Mouse (Mus musculus): Measurements from ENCODE around the gene Scd1. TPM values are rescaled to one million over a fixed set of nuclear protein-coding genes. Genes with fewer than 3 reads are reported as not detected.

Gene Scd1
- 2.0 and 2.2 TPM in 2 replicates for polyA plus RNA-seq (2015; fragmentation: Nextera tagmentation; extraction: Ambion mirVana)

DNA sequence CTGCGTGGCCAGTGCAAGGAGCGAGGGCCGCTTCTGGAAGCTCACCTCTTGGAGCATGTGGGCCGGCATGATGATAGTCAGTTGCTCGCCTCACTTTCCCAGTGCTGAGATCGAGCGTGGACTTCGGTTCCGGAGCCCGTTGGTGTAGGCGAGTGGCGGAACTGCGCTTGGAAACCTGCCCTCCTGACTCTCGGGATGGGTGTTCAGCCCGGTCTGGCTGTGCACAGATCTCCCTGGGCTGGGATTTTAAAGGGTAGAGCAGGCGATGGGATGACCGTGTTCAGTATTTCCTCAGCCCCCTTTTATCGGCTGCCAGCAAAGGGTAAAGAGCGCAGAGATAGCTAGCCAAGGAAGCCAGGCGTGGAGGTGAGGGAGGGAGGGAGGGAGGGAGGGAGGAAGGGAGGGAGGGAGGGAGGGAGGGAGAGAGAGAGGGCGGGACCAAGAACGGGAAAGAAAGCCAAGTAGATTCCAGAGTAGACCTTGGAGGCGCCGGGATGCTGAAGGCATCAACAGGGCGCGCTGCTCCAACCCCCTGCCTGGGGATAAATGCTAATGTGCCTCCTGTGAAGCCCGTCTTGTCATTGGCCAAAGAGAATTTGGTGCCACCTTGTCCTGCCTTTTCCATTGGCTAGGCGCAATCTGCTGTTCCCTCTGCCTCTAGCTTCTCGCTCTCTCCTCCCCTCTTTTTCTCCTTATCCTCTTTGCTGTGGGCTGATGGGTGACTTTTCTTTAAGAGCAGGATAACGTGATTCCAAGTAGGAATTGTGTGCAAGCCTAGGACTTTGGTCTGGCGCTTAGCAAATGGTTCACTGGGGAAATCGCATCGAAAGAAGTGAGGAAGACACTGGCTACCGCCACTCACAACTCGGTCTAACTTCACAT, at the start of gene Scd1:
Gene Scd1 (minus strand): TSS at position 539 of the 882 bp plus-strand sequence.
- TF ChIP-seq CTCF (IDR thresholded peaks at IDR 0.05; ENCODE audit: low read depth) = no peak; the same call in 1 of the 2 replicates
- H3K27ac ChIP-seq = peak within 1 kb of the TSS; percentile 62; the same call in 1 of the 2 replicates
- H3K27me3 ChIP-seq (ENCODE audit: insufficient read depth, low read length) = no peaks in the 10 kb centered on the region
- DNase-seq (ENCODE audit: low spot score) = peak; percentile 86
- peak within 1 kb of the TSS; percentile 88 for H3K4me2 ChIP-seq (ENCODE audit: low read length)
- H3K9me3 ChIP-seq (replicated peaks; ENCODE audit: low read length) = no peaks in the 10 kb centered on the region
- 1% methylated on average over 35 of the region's 35 CpGs for WGBS
- peak within 1 kb of the TSS; percentile 46; the same call in 1 of the 2 replicates for H3K9ac ChIP-seq (ENCODE audit: low read depth, low read length)
- peak within 1 kb of the TSS; percentile 36 for H3K4me3 ChIP-seq (replicated peaks; ENCODE audit: low read depth, low read length)
- H3K4me1 ChIP-seq (replicated peaks; ENCODE audit: insufficient read depth, low read length) = peaks cover 4% of the 10 kb centered on the region; the same call in 1 of the 2 replicates
- no peaks in the 10 kb centered on the region for H3K36me3 ChIP-seq (ENCODE audit: insufficient read depth, low read length)
- ATAC-seq (replicated peaks; ENCODE audit: low FRiP score, low read depth) = peak; percentile 76

DNA sequence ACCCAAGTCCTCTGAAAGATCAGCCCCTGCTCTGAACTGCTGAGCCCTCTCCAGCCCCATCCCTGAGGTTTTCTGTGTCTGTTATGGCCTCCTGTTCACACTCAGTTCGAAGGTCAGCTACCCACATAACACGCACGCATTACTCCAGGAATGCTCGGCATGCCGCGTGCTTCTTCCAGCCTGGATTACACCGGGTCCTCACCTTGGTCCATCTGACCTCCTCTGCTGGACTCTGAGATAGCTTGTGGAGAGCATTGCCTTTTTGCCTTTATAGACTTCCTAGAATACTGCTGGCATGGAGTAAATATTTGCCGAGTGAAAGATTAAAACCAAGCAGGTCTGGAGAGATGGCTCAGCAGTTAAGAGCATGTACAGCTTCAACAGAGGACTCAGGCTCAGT, 47.7 kb upstream of the Scd1 start:
- Histone ChIP-seq H3K36me3 (ENCODE audit: insufficient read depth, low read length) (no peaks in the 10 kb centered on the region), H3K9me3 (replicated peaks; ENCODE audit: low read length) (no peaks in the 10 kb centered on the region), H3K27me3 (ENCODE audit: insufficient read depth, low read length) (no peaks in the 10 kb centered on the region), H3K27ac (no peak overlapping the region), H3K9ac (ENCODE audit: low read depth, low read length) (no peak overlapping the region), H3K4me2 (ENCODE audit: low read length) (no peak overlapping the region), H3K4me1 (replicated peaks; ENCODE audit: insufficient read depth, low read length) (no peaks in the 10 kb centered on the region), H3K4me3 (replicated peaks; ENCODE audit: low read depth, low read length) (no peak overlapping the region)
- no peak for TF ChIP-seq CTCF (IDR thresholded peaks at IDR 0.05; ENCODE audit: low read depth)
- DNase-seq (ENCODE audit: low spot score) (no peak), ATAC-seq (replicated peaks; ENCODE audit: low FRiP score, low read depth) (0 out of 2 replicates have a peak, but pooled peaks have one; percentile 36)
- 71% methylated on average over 8 of the region's 8 CpGs for WGBS

GRCm38 (mm10) chr19:44454862-44455261, 47.2 kb upstream of the Scd1 start:
- Histone ChIP-seq H3K4me1 (replicated peaks; ENCODE audit: insufficient read depth, low read length) (no peaks in the 10 kb centered on the region), H3K36me3 (ENCODE audit: insufficient read depth, low read length) (no peaks in the 10 kb centered on the region), H3K9me3 (replicated peaks; ENCODE audit: low read length) (no peaks in the 10 kb centered on the region), H3K27ac (no peak overlapping the region), H3K27me3 (ENCODE audit: insufficient read depth, low read length) (no peaks in the 10 kb centered on the region), H3K4me2 (ENCODE audit: low read length) (no peak overlapping the region), H3K9ac (ENCODE audit: low read depth, low read length) (no peak overlapping the region), H3K4me3 (replicated peaks; ENCODE audit: low read depth, low read length) (no peak overlapping the region)
- TF ChIP-seq CTCF (IDR thresholded peaks at IDR 0.05; ENCODE audit: low read depth) = no peak
- WGBS = 83% methylated on average over 6 of the region's 6 CpGs
- no peak for DNase-seq (ENCODE audit: low spot score)
- ATAC-seq (replicated peaks; ENCODE audit: low FRiP score, low read depth) = no peak

DNA sequence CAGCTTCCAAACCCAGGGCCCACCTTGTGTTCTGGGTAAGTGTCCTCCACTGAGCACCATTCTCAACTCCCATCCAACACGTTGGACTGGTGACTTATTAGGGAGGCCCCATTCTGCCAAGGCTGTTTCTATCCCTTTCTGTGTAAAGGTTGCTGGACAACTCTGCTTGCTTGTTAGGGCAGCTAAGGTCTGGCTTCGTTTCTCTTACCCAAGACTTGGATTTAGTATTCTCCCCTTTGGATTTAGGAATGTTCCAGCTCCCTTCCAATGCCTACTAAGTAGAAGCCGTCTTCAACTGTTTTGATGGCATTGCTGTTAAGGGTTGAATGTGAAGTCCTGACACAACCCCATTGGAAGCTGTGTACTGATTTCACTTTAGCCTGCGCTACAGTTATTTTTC, 40.2 kb upstream of the Scd1 start:
- Histone ChIP-seq H3K4me1 (replicated peaks; ENCODE audit: insufficient read depth, low read length) (no peaks in the 10 kb centered on the region), H3K4me3 (replicated peaks; ENCODE audit: low read depth, low read length) (no peak overlapping the region), H3K27me3 (ENCODE audit: insufficient read depth, low read length) (no peaks in the 10 kb centered on the region), H3K27ac (no peak overlapping the region), H3K9ac (ENCODE audit: low read depth, low read length) (no peak overlapping the region), H3K9me3 (replicated peaks; ENCODE audit: low read length) (no peaks in the 10 kb centered on the region), H3K36me3 (ENCODE audit: insufficient read depth, low read length) (no peaks in the 10 kb centered on the region), H3K4me2 (ENCODE audit: low read length) (no peak overlapping the region)
- no peak for ATAC-seq (replicated peaks; ENCODE audit: low FRiP score, low read depth)
- WGBS = 75% methylated on average over 4 of the region's 4 CpGs
- no peak for DNase-seq (ENCODE audit: low spot score)
- no peak for TF ChIP-seq CTCF (IDR thresholded peaks at IDR 0.05; ENCODE audit: low read depth)

DNA sequence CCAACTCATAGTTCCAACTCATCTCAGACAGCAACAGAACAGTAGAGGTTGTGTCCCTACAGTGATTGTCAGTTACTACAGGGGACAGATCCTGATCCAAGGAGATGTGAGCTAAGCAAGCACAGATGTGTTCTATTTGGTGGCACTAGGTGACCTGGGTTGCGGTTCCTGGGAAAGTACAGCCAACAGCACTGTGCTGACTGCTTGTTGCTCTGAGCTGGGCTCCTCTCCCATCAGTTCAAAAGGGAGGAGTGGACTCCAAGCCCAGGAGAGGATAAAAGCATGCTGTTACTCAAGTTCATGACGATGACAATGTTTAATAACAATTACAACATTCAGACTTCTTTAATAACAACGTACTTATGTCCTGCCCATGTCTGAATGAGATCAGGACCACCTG, 38.1 kb upstream of the Scd1 start:
- H3K9ac ChIP-seq (ENCODE audit: low read depth, low read length) = no peak overlapping the region
- ATAC-seq (replicated peaks; ENCODE audit: low FRiP score, low read depth) (no peak), DNase-seq (ENCODE audit: low spot score) (no peak)
- H3K4me3 ChIP-seq (replicated peaks; ENCODE audit: low read depth, low read length) = no peak overlapping the region
- no peak for TF ChIP-seq CTCF (IDR thresholded peaks at IDR 0.05; ENCODE audit: low read depth)
- H3K27ac ChIP-seq = no peak overlapping the region
- WGBS = 89% methylated on average over 3 of the region's 3 CpGs
- H3K9me3 ChIP-seq (replicated peaks; ENCODE audit: low read length) = no peaks in the 10 kb centered on the region
- no peaks in the 10 kb centered on the region for H3K27me3 ChIP-seq (ENCODE audit: insufficient read depth, low read length)
- no peak overlapping the region for H3K4me2 ChIP-seq (ENCODE audit: low read length)
- H3K36me3 ChIP-seq (ENCODE audit: insufficient read depth, low read length) = no peaks in the 10 kb centered on the region
- no peaks in the 10 kb centered on the region for H3K4me1 ChIP-seq (replicated peaks; ENCODE audit: insufficient read depth, low read length)

DNA sequence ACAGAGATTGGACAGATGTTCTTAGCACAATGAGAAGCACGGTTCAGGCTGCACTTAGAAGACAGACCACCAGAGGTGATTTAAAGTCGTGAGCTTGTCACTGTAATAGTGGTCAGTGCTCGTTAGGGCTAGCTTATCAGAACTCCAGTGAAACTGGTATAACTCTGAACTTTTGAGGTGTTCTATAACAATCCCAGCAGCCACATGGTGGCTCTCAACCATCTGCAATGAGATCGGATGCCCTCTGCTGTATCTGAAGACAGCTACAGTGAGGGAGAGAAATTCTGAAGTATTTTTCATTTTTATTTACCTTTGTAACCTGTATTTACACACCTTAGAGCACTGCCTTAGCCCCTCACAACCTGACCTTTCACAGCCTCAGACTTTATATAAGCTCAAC, 31.6 kb upstream of the Scd1 start:
- no peak overlapping the region for H3K9ac ChIP-seq (ENCODE audit: low read depth, low read length)
- no peaks in the 10 kb centered on the region for H3K36me3 ChIP-seq (ENCODE audit: insufficient read depth, low read length)
- 30% methylated on average over 4 of the region's 4 CpGs for WGBS
- H3K4me2 ChIP-seq (ENCODE audit: low read length) = no peak overlapping the region
- no peak overlapping the region for H3K27ac ChIP-seq
- H3K27me3 ChIP-seq (ENCODE audit: insufficient read depth, low read length) = no peaks in the 10 kb centered on the region
- peak; percentile 27; the same call in 1 of the 2 replicates for TF ChIP-seq CTCF (IDR thresholded peaks at IDR 0.05; ENCODE audit: low read depth)
- ATAC-seq (replicated peaks; ENCODE audit: low FRiP score, low read depth) (no peak), DNase-seq (ENCODE audit: low spot score) (no peak)
- H3K4me1 ChIP-seq (replicated peaks; ENCODE audit: insufficient read depth, low read length) = no peaks in the 10 kb centered on the region
- H3K9me3 ChIP-seq (replicated peaks; ENCODE audit: low read length) = no peaks in the 10 kb centered on the region
- H3K4me3 ChIP-seq (replicated peaks; ENCODE audit: low read depth, low read length) = no peak overlapping the region

All from kidney, postnatal 0 days (tissue).